Comparison of ENCODE assay signal across 8 mouse cellular contexts in genomic region chr16:52031712-52032251, GRCm38 (mm10). TPM values are rescaled to one million over a fixed set of nuclear protein-coding genes. Genes with fewer than 3 reads are reported as not detected.
DNase-seq lines count a peak whose midpoint lies in the region; ATAC-seq and TF ChIP-seq lines count a peak whose summit lies in the region.

No protein-coding gene starts in this region.

- no peaks in the 10 kb centered on the region for H3K9me3 ChIP-seq in erythroblast, embryonic 14.5 days (ENCODE audit: control insufficient read depth, low read length)
- H3K9me3 ChIP-seq in heart, embryonic 13.5 days, result no peaks in the 10 kb centered on the region
- H3K9me3 ChIP-seq in liver, embryonic 11.5 days (ENCODE audit: control insufficient read depth, low read length), result no peaks in the 10 kb centered on the region
- H3K9me3 ChIP-seq in stomach, embryonic 15.5 days, result no peaks in the 10 kb centered on the region

- peak overlapping the region; percentile 95 for H3K27ac ChIP-seq in heart, embryonic 13.5 days (replicated peaks)
- peak overlapping the region; percentile 80 for H3K27ac ChIP-seq in liver, embryonic 11.5 days (ENCODE audit: low read depth, low read length)
- peak overlapping the region; percentile 99 for H3K27ac ChIP-seq in stomach, embryonic 15.5 days

- peak overlapping the region; percentile 75 for H3K4me2 ChIP-seq in heart, embryonic 13.5 days
- peak overlapping the region; percentile 72 for H3K4me2 ChIP-seq in liver, embryonic 11.5 days
- peak overlapping the region; percentile 37 for H3K4me2 ChIP-seq in myocyte (ENCODE audit: low read depth)
- peak overlapping the region; percentile 54 for H3K4me2 ChIP-seq in stomach, embryonic 15.5 days

- H3K27me3 ChIP-seq in erythroblast, embryonic 14.5 days (ENCODE audit: control insufficient read depth), result no peaks in the 10 kb centered on the region
- H3K27me3 ChIP-seq in heart, embryonic 13.5 days (replicated peaks), result no peaks in the 10 kb centered on the region
- no peaks in the 10 kb centered on the region for H3K27me3 ChIP-seq in liver, embryonic 11.5 days (replicated peaks; ENCODE audit: control insufficient read depth, insufficient read depth, low read length)
- H3K27me3 ChIP-seq in myocyte (ENCODE audit: control insufficient read depth, insufficient read depth, insufficient read length), result no peaks in the 10 kb centered on the region
- H3K27me3 ChIP-seq in stomach, embryonic 15.5 days (replicated peaks), result no peaks in the 10 kb centered on the region

- ATAC-seq in heart, embryonic 13.5 days (ENCODE audit: extremely low read depth, insufficient number of reproducible peaks, low FRiP score, low TSS enrichment), result peak; percentile 63
- ATAC-seq in liver, embryonic 11.5 days (replicated peaks; ENCODE audit: low FRiP score), result peak; percentile 74
- peak; percentile 70 for ATAC-seq in stomach, embryonic 15.5 days (ENCODE audit: insufficient read depth, low FRiP score, low read depth)

- H3K4me3 ChIP-seq in erythroblast, embryonic 14.5 days (replicated peaks), result peak overlapping the region; percentile 94
- peak overlapping the region; percentile 85 for H3K4me3 ChIP-seq in heart, embryonic 13.5 days
- peak overlapping the region; percentile 89 for H3K4me3 ChIP-seq in liver, embryonic 11.5 days (ENCODE audit: low read depth, low read length)
- peak overlapping the region; percentile 83 for H3K4me3 ChIP-seq in myocyte
- peak overlapping the region; percentile 92 for H3K4me3 ChIP-seq in stomach, embryonic 15.5 days (replicated peaks)

- peaks cover 32% of the 10 kb centered on the region for H3K79me2 ChIP-seq in myocyte (ENCODE audit: control insufficient read depth, insufficient read depth)

- peak; percentile 40 for TF ChIP-seq POLR2A in myocyte (IDR thresholded peaks at IDR 0.05; ENCODE audit: insufficient read length, low read depth)

- WGBS in heart, embryonic 13.5 days, result under 1% methylated on average over 36 of the region's 37 CpGs
- whole genome bisulfite sequencing in liver, embryonic 11.5 days, result under 1% methylated on average over 36 of the region's 37 CpGs
- WGBS in stomach, embryonic 15.5 days, result under 1% methylated on average over 37 of the region's 37 CpGs

- H3ac ChIP-seq in myocyte (ENCODE audit: control insufficient read depth, insufficient read length), result peak overlapping the region; percentile 41

- peaks cover 11% of the 10 kb centered on the region for H3K36me3 ChIP-seq in erythroblast, embryonic 14.5 days (ENCODE audit: control insufficient read depth)
- H3K36me3 ChIP-seq in heart, embryonic 13.5 days, result peaks cover 28% of the 10 kb centered on the region
- H3K36me3 ChIP-seq in liver, embryonic 11.5 days (ENCODE audit: control insufficient read depth, insufficient read depth, low read length), result no peaks in the 10 kb centered on the region
- no peaks in the 10 kb centered on the region for H3K36me3 ChIP-seq in myocyte (ENCODE audit: control insufficient read depth, insufficient read depth)
- no peaks in the 10 kb centered on the region for H3K36me3 ChIP-seq in stomach, embryonic 15.5 days

- peak overlapping the region; percentile 94 for H3K9ac ChIP-seq in heart, embryonic 13.5 days
- peak overlapping the region; percentile 94 for H3K9ac ChIP-seq in liver, embryonic 11.5 days (ENCODE audit: low read depth, low read length)
- H3K9ac ChIP-seq in stomach, embryonic 15.5 days, result peak overlapping the region; percentile 89

- peak; percentile 61 for DNase-seq in CD4-positive helper T cell, adult 2 months (ENCODE audit: low read depth, low spot score)
- peak; percentile 43 for DNase-seq in brain, embryonic 18.5 days (ENCODE audit: low read depth, low spot score)
- DNase-seq in kidney, postnatal 10 days, result peak; percentile 97
- DNase-seq in liver, embryonic 11.5 days (ENCODE audit: low spot score), result peak; percentile 83

- peaks cover 26% of the 10 kb centered on the region for H3K4me1 ChIP-seq in erythroblast, embryonic 14.5 days (ENCODE audit: control insufficient read depth)
- H3K4me1 ChIP-seq in heart, embryonic 13.5 days, result peaks cover 43% of the 10 kb centered on the region
- H3K4me1 ChIP-seq in liver, embryonic 11.5 days (replicated peaks; ENCODE audit: control insufficient read depth, insufficient read depth, low read length), result no peaks in the 10 kb centered on the region
- H3K4me1 ChIP-seq in stomach, embryonic 15.5 days, result peaks cover 6% of the 10 kb centered on the region; the same call in 1 of the 2 replicates

TF ChIP-seq in myocyte, 11 proteins besides CTCF, POLR2A, EP300 and RAD21:
- peak in 2 of 3 experiments; percentile 64 to 85 for TF ChIP-seq MYOD1 (IDR thresholded peaks at IDR 0.05; ENCODE audit: control insufficient read depth in 1 of 3, insufficient read length in 2 of 3, low read depth in 2 of 3)
- no peak for TF ChIP-seq TCF3 (IDR thresholded peaks at IDR 0.05; ENCODE audit: insufficient read length, low read depth)
- no peak for TF ChIP-seq MAX (IDR thresholded peaks at IDR 0.05; ENCODE audit: low read depth)
- TF ChIP-seq MYOG (IDR thresholded peaks at IDR 0.05; ENCODE audit: control insufficient read depth in 1 of 3, insufficient read depth in 1 of 3, insufficient read length in 2 of 3, low read depth in 2 of 3), result peak; percentile 72 to 93 (median 76)

RNA-seq across cellular contexts. Expression of gene Cblb, which starts 0.8 kb away (rescaled TPM):
- 0.09 and 0.10 TPM in 2 replicates for polyA plus RNA-seq in erythroblast, embryonic 14.5 days (2012)
- polyA plus RNA-seq in heart, embryonic 13.5 days (2015; fragmentation: Nextera tagmentation; extraction: Ambion mirVana), result 8.4 and 9.2 TPM in 2 replicates
- 10.6 and 11.1 TPM in 2 replicates for polyA plus RNA-seq in liver, embryonic 11.5 days (2014; fragmentation: Nextera tagmentation; extraction: Ambion mirVana)
- polyA plus RNA-seq in myocyte (2012; fragmentation: generic; extraction: Trizol), result 7.7 TPM
- 8.1 and 10.6 TPM in 2 replicates for polyA plus RNA-seq in stomach, embryonic 15.5 days (2015; fragmentation: Nextera tagmentation; extraction: Ambion mirVana)

Comparison
In these comparisons a context has a peak if more than half of its experiments do, and no peak if none do; other contexts are left out.
1. Peak in every context shown above with its lines: DNase-seq, ATAC-seq, H3K4me3 ChIP-seq and H3K27ac ChIP-seq.
2. DNase-seq: peak in every context shown above with its lines; median percentile 97 in kidney, postnatal 10 days; 83 in liver, embryonic 11.5 days; 61 in CD4-positive helper T cell, adult 2 months; 43 in brain, embryonic 18.5 days.